Mouse (Mus musculus) ES-E14 (cell line): ENCODE data around the gene Slc45a2. TPM values are rescaled to one million over a fixed set of nuclear protein-coding genes. Genes with fewer than 3 reads are reported as not detected.

ENCODE experiments used
- DNase-seq: peaks from one replicate; pipeline ENCODE4 v3.0.0-alpha.2; 2013; ENCODE audit warnings: low read depth, low spot score
- H3K27ac ChIP-seq: 2 replicates; pipeline ENCODE4 v1.5.1; 2012; ENCODE audit warnings: low read depth, mild to moderate bottlenecking, low read length, moderate library complexity, mixed read lengths; ENCODE audit not compliant: poor library complexity, insufficient read depth, severe bottlenecking
- H3K36me3 ChIP-seq: 2 replicates; pipeline ENCODE4 v1.6.1; 2012; ENCODE audit warnings: mild to moderate bottlenecking, low read length, moderate library complexity, mixed read lengths; ENCODE audit not compliant: control insufficient read depth, poor library complexity, insufficient read depth, severe bottlenecking
- H3K4me1 ChIP-seq, 2 experiments: fragments of 150-350 bp in 1 of 2; sonication (generic) in 1 of 2; 2 replicates each; pipeline ENCODE4 v1.6.1; 2012; ENCODE audit warnings: low read length in 2 of 2, mild to moderate bottlenecking in 1 of 2, mixed read lengths in 1 of 2; ENCODE audit not compliant: control insufficient read depth in 2 of 2, insufficient read depth in 2 of 2, poor library complexity in 1 of 2
- H3K4me3 ChIP-seq, 2 experiments: fragments of 150-350 bp in 1 of 2; sonication (generic) in 1 of 2; 2 replicates each; pipeline ENCODE4 v1.5.1; 2012; ENCODE audit warnings: low read length in 2 of 2, low read depth in 1 of 2, mild to moderate bottlenecking in 1 of 2, mixed read lengths in 1 of 2; ENCODE audit not compliant: insufficient read depth in 1 of 2, poor library complexity in 1 of 2, severe bottlenecking in 1 of 2
- H3K9ac ChIP-seq: 2 replicates; pipeline ENCODE4 v1.6.1; 2012; ENCODE audit warnings: low read depth, mild to moderate bottlenecking, low read length, mixed read lengths; ENCODE audit not compliant: poor library complexity, insufficient read depth, severe bottlenecking
- H3K9me3 ChIP-seq: fragments of 150-350 bp; sonication (generic); 2 replicates; pipeline ENCODE4 v1.6.1; 2012; ENCODE audit warnings: low read depth, mild to moderate bottlenecking, low read length; ENCODE audit not compliant: control insufficient read depth, insufficient read depth
- CHD2 ChIP-seq: IDR thresholded peaks from 2 replicates; pipeline ENCODE4 v1.6.1; 2014; ENCODE audit warnings: mild to moderate bottlenecking, low read depth, low read length, inconsistent platforms
- HCFC1 ChIP-seq: IDR thresholded peaks from 2 replicates; pipeline ENCODE4 v1.6.1; 2012; ENCODE audit warnings: low read length, inconsistent platforms, borderline replicate concordance; ENCODE audit not compliant: insufficient read depth
- MAFK ChIP-seq: IDR thresholded peaks from 2 replicates; pipeline ENCODE4 v1.6.1; 2014; ENCODE audit warnings: mild to moderate bottlenecking, low read depth, low read length, inconsistent platforms; ENCODE audit not compliant: insufficient read depth
- ZC3H11A ChIP-seq: IDR thresholded peaks from 2 replicates; pipeline ENCODE4 v1.6.1; 2012; ENCODE audit warnings: low read depth, mild to moderate bottlenecking, inconsistent platforms, low read length, borderline replicate concordance
- ZNF384 ChIP-seq: IDR thresholded peaks from 2 replicates; pipeline ENCODE4 v1.6.1; 2012; ENCODE audit warnings: low read depth, low read length, inconsistent platforms
- in situ Hi-C, 2 experiments: fragments of 600-800 bp; cut with MboI; formaldehyde crosslinking; loops; one replicate each; pipeline ENCODE4 v1.15.1; 2025; ENCODE audit warnings: low sequenced_read_pairs in 2 of 2, inconsistent platforms in 1 of 2; ENCODE audit not compliant: unreplicated experiment in 2 of 2
- total RNA-seq: library from RNA; depleted of rRNA; stranded (reverse); fragments of 300-350 nt; gene quantifications from 2 replicates; pipeline ENCODE4 v1.2.3, GENCODE M21; 2012

Slc45a2 gene
- total RNA-seq, 1 experiment = 0.13 TPM

GRCm38 (mm10) chr15:10954381-10955016 is 46.0 kb upstream of the Slc45a2 start:
- no peak overlapping the region for H3K4me3 ChIP-seq
- in situ Hi-C loops = no loop called here
- 0 out of 4 replicates have a peak, but pooled peaks cover 0 to 1% of the 10 kb centered on the region in 2 experiments for H3K4me1 ChIP-seq
- TF ChIP-seq MAFK = no peak
- no peak for TF ChIP-seq ZNF384
- TF ChIP-seq HCFC1 = no peak
- no peak for TF ChIP-seq CHD2
- TF ChIP-seq ZC3H11A = no peak
- H3K36me3 ChIP-seq = no peaks in the 10 kb centered on the region
- no peaks in the 10 kb centered on the region for H3K9me3 ChIP-seq
- no peak for DNase-seq
- no peak overlapping the region for H3K9ac ChIP-seq
- no peak overlapping the region for H3K27ac ChIP-seq

DNA sequence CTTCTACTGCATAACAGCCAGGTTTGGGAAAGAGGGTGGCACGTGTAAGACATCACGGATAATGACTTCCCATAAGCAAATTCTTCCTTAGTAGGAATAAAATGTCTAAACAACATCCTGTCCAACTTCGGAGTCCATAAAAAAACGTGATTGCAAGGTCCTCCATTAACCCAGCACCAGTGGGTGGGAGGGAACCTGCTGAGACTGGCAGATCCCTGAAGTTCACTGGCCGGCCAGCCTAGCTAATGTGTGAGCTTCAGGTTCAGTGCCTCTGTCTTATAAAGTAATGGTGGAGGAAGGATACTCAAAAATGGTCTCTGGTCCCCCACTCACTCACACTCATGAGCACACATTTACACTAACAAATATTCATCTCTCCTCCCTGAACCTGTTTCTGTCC is 45.4 kb upstream of the Slc45a2 start:
- Histone ChIP-seq H3K4me1 (0 out of 4 replicates have a peak, but pooled peaks cover 0 to 1% of the 10 kb centered on the region in 2 experiments), H3K9me3 (no peaks in the 10 kb centered on the region), H3K4me3 (no peak overlapping the region), H3K27ac (no peak overlapping the region), H3K36me3 (no peaks in the 10 kb centered on the region), H3K9ac (no peak overlapping the region)
- DNase-seq = no peak
- in situ Hi-C loops = no loop called here
- TF ChIP-seq HCFC1 (no peak), ZNF384 (no peak), ZC3H11A (no peak), MAFK (no peak), CHD2 (no peak)

- H3K36me3 ChIP-seq = no peaks in the 10 kb centered on the region
- no peak overlapping the region for H3K4me3 ChIP-seq
- no peak for DNase-seq
- 0 out of 4 replicates have a peak, but pooled peaks cover 0 to 1% of the 10 kb centered on the region in 2 experiments for H3K4me1 ChIP-seq
- H3K9ac ChIP-seq = no peak overlapping the region
- in situ Hi-C loops = no loop called here
- TF ChIP-seq MAFK = no peak
- no peak for TF ChIP-seq ZNF384
- no peak for TF ChIP-seq HCFC1
- TF ChIP-seq CHD2 = no peak
- TF ChIP-seq ZC3H11A = no peak
- H3K9me3 ChIP-seq = no peaks in the 10 kb centered on the region
- no peak overlapping the region for H3K27ac ChIP-seq
These were observed 43.8 kb upstream of the Slc45a2 start for GRCm38 (mm10) chr15:10956706-10957105.

- no peak overlapping the region for H3K4me3 ChIP-seq
- H3K9me3 ChIP-seq = no peaks in the 10 kb centered on the region
- no peaks in the 10 kb centered on the region for H3K36me3 ChIP-seq
- no peak for TF ChIP-seq MAFK
- no peak for TF ChIP-seq ZNF384
- TF ChIP-seq HCFC1 = no peak
- no peak for TF ChIP-seq CHD2
- no peak for TF ChIP-seq ZC3H11A
- in situ Hi-C loops = no loop called here
- no peak overlapping the region for H3K9ac ChIP-seq
- H3K27ac ChIP-seq = no peak overlapping the region
- DNase-seq = no peak
- no peaks in the 10 kb centered on the region for H3K4me1 ChIP-seq
These were observed 41.1 kb upstream of the Slc45a2 start for GRCm38 (mm10) chr15:10959277-10960026.
